Mouse (Mus musculus): ENCODE data around the gene Nuak1.

DNA sequence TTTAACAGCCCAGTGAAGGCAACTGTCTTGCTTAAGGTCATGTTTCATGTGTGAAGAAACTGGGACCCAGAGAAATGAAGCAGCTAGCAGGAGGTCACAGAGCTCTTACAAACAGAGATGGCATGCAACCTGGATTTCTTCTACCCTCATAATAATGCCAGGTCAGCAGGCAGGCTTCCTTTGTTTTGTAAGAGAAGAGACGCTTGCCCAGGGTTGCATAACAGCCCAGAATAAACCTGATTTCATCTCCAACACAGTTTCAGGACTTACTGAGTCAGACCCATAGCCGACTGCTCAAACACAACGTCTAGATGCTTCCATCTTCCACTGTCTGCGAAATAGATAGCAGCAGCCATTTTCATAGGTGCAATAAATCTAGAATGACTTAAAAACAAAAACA lies 105.0 kb downstream of the Nuak1 start:
- TF ChIP-seq IRF4 (IDR thresholded peaks at IDR 0.05; ENCODE audit: low read depth, low read length) (no peak), CTCF (conservative IDR thresholded peaks at IDR 0.05 in 1 of 2, IDR thresholded peaks at IDR 0.05 in 1 of 2; ENCODE audit: low read depth in 2 of 2, low read length in 2 of 2) (no peak), POLR2A (IDR thresholded peaks at IDR 0.05; ENCODE audit: low read depth, low read length) (no peak), JUND (conservative IDR thresholded peaks at IDR 0.05; ENCODE audit: low read depth, low read length) (no peak), RCOR1 (conservative IDR thresholded peaks at IDR 0.05; ENCODE audit: low read depth, low read length) (no peak)

Data from CH12.LX (cell line).